Mouse (Mus musculus) thymus, postnatal 4 days (tissue): ENCODE measurements at regions not wholly inside any gene's neighbourhood (a gene's known extent, or its start where the extent isn't known, plus 50 kb on each side); places are given as distances from the start of the nearest gene placed in this dataset.
A peak's percentile ranks its signal among the peaks of the same experiment; 100 is the strongest.

ENCODE experiments used
- DNase-seq: peaks from one replicate; pipeline ENCODE4 v3.0.0; 2021

- DNase-seq: no peak
These were observed 137.7 kb downstream of the Ube2u start for GRCm38 (mm10) chr4:100616161-100616915.

- no peak for DNase-seq
These were observed 138.4 kb downstream of the Ube2u start for GRCm38 (mm10) chr4:100616916-100617488.

GRCm38 (mm10) chr4:100624656-100625055 lies 146.0 kb downstream of the Ube2u start:
- DNase-seq: no peak

GRCm38 (mm10) chr4:100626551-100626950 lies 147.9 kb downstream of the Ube2u start:
- no peak for DNase-seq

GRCm38 (mm10) chr4:100634388-100634787 lies 142.1 kb upstream of the Cachd1 start:
- no peak for DNase-seq

GRCm38 (mm10) chr4:100637597-100637996 lies 138.9 kb upstream of the Cachd1 start:
- DNase-seq: no peak

GRCm38 (mm10) chr4:100661154-100661553 lies 115.3 kb upstream of the Cachd1 start:
- no peak for DNase-seq

GRCm38 (mm10) chr4:100664619-100665264 lies 111.7 kb upstream of the Cachd1 start:
- no peak for DNase-seq

- no peak for DNase-seq
These were observed 105.9 kb upstream of the Cachd1 start for GRCm38 (mm10) chr4:100670553-100670952.

GRCm38 (mm10) chr4:100674916-100675315 lies 101.6 kb upstream of the Cachd1 start:
- DNase-seq: no peak

GRCm38 (mm10) chr4:100683757-100684156 lies 92.7 kb upstream of the Cachd1 start:
- no peak for DNase-seq

GRCm38 (mm10) chr4:100700002-100700401 lies 76.5 kb upstream of the Cachd1 start:
- DNase-seq: no peak

- DNase-seq: no peak
These were observed 76.1 kb upstream of the Cachd1 start for GRCm38 (mm10) chr4:100700418-100700817.

GRCm38 (mm10) chr4:100705960-100706359 lies 70.5 kb upstream of the Cachd1 start:
- DNase-seq: no peak

GRCm38 (mm10) chr4:100707125-100707524 lies 69.3 kb upstream of the Cachd1 start:
- DNase-seq: no peak

- no peak for DNase-seq
These were observed 68.2 kb upstream of the Cachd1 start for GRCm38 (mm10) chr4:100708247-100708646.

- no peak for DNase-seq
These were observed 62.2 kb upstream of the Cachd1 start for GRCm38 (mm10) chr4:100714240-100714639.

- DNase-seq: no peak
These were observed 58.9 kb upstream of the Cachd1 start for GRCm38 (mm10) chr4:100717601-100718000.

GRCm38 (mm10) chr4:100722532-100722931 lies 53.9 kb upstream of the Cachd1 start:
- DNase-seq: peak; percentile 77

- DNase-seq: no peak
These were observed 53.4 kb upstream of the Cachd1 start for GRCm38 (mm10) chr4:100723053-100723452.

GRCm38 (mm10) chr4:100725811-100726210 lies 50.7 kb upstream of the Cachd1 start:
- no peak for DNase-seq

- DNase-seq: no peak
These were observed 50.0 kb upstream of the Cachd1 start for GRCm38 (mm10) chr4:100726496-100726895.
